Mouse (Mus musculus) stomach, postnatal 0 days (tissue): ENCODE data around the gene Pten. TPM values are rescaled to one million over a fixed set of nuclear protein-coding genes. Genes with fewer than 3 reads are reported as not detected.
A peak's percentile ranks its signal among the peaks of the same experiment; 100 is the strongest.

ENCODE experiments used
- ATAC-seq: fragments of 200-750 bp; cut with Nextera tagmentation; 2 replicates; pipeline ENCODE4 v1.8.0; 2017; ENCODE audit not compliant: low FRiP score, low TSS enrichment
- DNase-seq: peaks from one replicate; pipeline ENCODE4 v3.0.0-alpha.2; 2016; ENCODE audit warnings: low spot score
- H3K27ac ChIP-seq: fragments of 300-500 bp; sonication (generic); replicated peaks from 2 replicates; pipeline ENCODE4 v1.5.1; 2014; ENCODE audit warnings: mild to moderate bottlenecking, control low read depth
- H3K27me3 ChIP-seq: fragments of 300-500 bp; sonication (generic); 2 replicates; pipeline ENCODE4 v1.6.1; 2014; ENCODE audit warnings: low read length; ENCODE audit not compliant: control insufficient read depth, insufficient read depth
- H3K36me3 ChIP-seq: fragments of 300-500 bp; sonication (generic); 2 replicates; pipeline ENCODE4 v1.6.1; 2014; ENCODE audit warnings: low read length, mixed read lengths; ENCODE audit not compliant: control insufficient read depth, insufficient read depth
- H3K4me1 ChIP-seq: fragments of 300-500 bp; sonication (generic); replicated peaks from 2 replicates; pipeline ENCODE4 v1.6.1; 2014; ENCODE audit warnings: antibody characterized with exemption; ENCODE audit not compliant: control insufficient read depth, insufficient read depth
- H3K4me2 ChIP-seq: fragments of 300-500 bp; sonication (generic); replicated peaks from 2 replicates; pipeline ENCODE4 v1.6.1; 2014; ENCODE audit warnings: low read depth, mild to moderate bottlenecking, control low read depth, moderate library complexity
- H3K4me3 ChIP-seq: fragments of 300-500 bp; sonication (generic); 2 replicates; pipeline ENCODE4 v1.5.1; 2014; ENCODE audit warnings: low read depth, low read length, control low read depth
- H3K9ac ChIP-seq: fragments of 300-500 bp; sonication (generic); 2 replicates; pipeline ENCODE4 v1.6.1; 2014; ENCODE audit warnings: mild to moderate bottlenecking, low read length, control low read depth, mixed read lengths
- H3K9me3 ChIP-seq: fragments of 300-500 bp; sonication (generic); 2 replicates; pipeline ENCODE4 v1.6.1; 2016; ENCODE audit warnings: low read length; ENCODE audit not compliant: control insufficient read depth
- CTCF ChIP-seq: IDR thresholded peaks from 2 replicates; pipeline ENCODE4 v1.5.1; 2016; ENCODE audit warnings: antibody characterized with exemption, low read depth, mild to moderate bottlenecking, moderate library complexity
- EP300 ChIP-seq: optimal IDR thresholded peaks from 2 replicates; pipeline ENCODE3; 2016; ENCODE audit warnings: antibody characterized with exemption
- WGBS: fragments of 180-500 bp; shearing (Covaris S2); extraction: QIAGEN DNeasy Blood & Tissue Kit; methylation state at CpG from one replicate; pipeline ENCODE4 v1.1.7; 2014; 5-methylcytosine and 5-hydroxymethylcytosine counted together
- polyA plus RNA-seq: library from polyadenylated mRNA; unstranded; fragments of >200 nt; fragmentation: Nextera tagmentation; extraction: Ambion mirVana; gene quantifications from 2 replicates; pipeline ENCODE4 v1.2.1, GENCODE M21; 2015

Pten gene
- polyA plus RNA-seq, 1 experiment from 2014 or later, result 8.1 TPM

DNA sequence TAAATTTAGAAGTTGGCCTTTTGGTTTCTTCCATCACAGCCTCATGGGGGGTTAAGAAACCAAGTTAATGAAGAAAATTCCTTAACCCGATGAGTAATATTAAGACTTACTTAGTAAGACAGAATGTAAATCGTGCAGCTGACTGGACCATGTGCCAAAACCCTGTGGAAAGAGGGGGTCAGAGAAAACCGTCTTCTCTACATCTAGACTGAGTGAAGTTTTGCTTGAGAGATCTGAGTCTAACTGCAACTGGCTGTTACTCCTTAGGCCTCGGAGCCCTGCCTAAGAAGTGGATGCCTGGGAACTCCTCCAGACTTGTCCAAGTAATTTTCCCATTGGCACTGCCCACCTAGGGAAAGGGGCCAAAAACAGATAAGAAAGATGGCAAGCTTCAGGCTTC lies 74.0 kb downstream of the Pten start:
- Histone ChIP-seq H3K27ac (no peak overlapping the region), H3K27me3 (no peaks in the 10 kb centered on the region), H3K4me3 (no peak overlapping the region), H3K9ac (no peak overlapping the region), H3K4me1 (no peaks in the 10 kb centered on the region), H3K4me2 (no peak overlapping the region), H3K9me3 (no peaks in the 10 kb centered on the region), H3K36me3 (no peaks in the 10 kb centered on the region)
- 68% methylated on average over 4 of the region's 4 CpGs for WGBS
- DNase-seq (no peak), ATAC-seq (no peak)
- TF ChIP-seq CTCF, result no peak
- TF ChIP-seq EP300, result no peak

DNA sequence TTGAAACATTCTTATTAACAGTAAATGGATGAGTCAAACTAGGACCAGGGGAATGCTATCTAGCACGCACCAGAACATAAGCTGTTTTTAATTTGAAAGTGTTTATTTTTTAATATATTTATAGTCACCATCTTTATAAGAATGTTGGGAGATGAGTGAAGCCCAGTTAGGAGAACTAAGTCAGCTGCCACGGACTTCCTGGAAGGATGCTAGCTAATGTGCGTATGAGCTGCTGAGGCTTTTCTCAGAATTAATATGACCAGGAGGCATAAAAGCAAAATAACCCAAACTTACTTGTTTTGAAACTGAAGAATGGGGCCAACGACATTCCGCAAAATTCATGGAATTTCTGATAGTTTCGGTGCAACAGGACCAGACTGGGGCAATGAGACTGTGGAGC lies 83.2 kb downstream of the Pten start:
- Histone ChIP-seq H3K27ac (no peak overlapping the region), H3K4me1 (no peaks in the 10 kb centered on the region), H3K9ac (no peak overlapping the region), H3K9me3 (no peaks in the 10 kb centered on the region), H3K27me3 (no peaks in the 10 kb centered on the region), H3K4me3 (no peak overlapping the region), H3K4me2 (no peak overlapping the region), H3K36me3 (no peaks in the 10 kb centered on the region)
- ATAC-seq (no peak), DNase-seq (no peak)
- TF ChIP-seq EP300 (no peak), CTCF (no peak)
- 86% methylated on average over 6 of the region's 6 CpGs for WGBS

DNA sequence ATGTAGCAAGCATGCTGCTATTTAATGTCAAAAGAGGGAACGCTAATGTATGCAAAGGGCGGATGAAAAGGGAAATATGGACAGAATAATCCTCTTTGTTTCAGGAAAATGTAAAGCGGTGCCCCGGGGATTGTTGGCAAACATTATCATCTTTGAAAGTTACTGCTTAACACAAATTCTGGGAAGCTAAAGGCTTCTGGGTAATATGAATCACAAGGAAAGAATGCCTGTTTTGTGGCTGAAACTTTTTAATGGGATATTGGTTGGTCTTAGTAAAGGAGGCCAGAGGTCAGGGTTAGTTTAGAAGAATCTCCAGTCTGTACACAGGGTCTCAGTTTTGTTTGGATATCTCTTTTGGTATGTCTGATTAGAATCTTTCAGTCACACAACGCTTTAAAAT lies 87.2 kb downstream of the Pten start:
- DNase-seq (no peak), ATAC-seq (no peak)
- no peak overlapping the region for H3K27ac ChIP-seq
- no peak overlapping the region for H3K9ac ChIP-seq
- WGBS, result 45% methylated on average over 5 of the region's 5 CpGs
- TF ChIP-seq EP300, result no peak
- no peak for TF ChIP-seq CTCF
- H3K36me3 ChIP-seq, result no peaks in the 10 kb centered on the region
- no peak overlapping the region for H3K4me3 ChIP-seq
- no peaks in the 10 kb centered on the region for H3K4me1 ChIP-seq
- no peaks in the 10 kb centered on the region for H3K9me3 ChIP-seq
- H3K4me2 ChIP-seq, result no peak overlapping the region
- H3K27me3 ChIP-seq, result no peaks in the 10 kb centered on the region

DNA sequence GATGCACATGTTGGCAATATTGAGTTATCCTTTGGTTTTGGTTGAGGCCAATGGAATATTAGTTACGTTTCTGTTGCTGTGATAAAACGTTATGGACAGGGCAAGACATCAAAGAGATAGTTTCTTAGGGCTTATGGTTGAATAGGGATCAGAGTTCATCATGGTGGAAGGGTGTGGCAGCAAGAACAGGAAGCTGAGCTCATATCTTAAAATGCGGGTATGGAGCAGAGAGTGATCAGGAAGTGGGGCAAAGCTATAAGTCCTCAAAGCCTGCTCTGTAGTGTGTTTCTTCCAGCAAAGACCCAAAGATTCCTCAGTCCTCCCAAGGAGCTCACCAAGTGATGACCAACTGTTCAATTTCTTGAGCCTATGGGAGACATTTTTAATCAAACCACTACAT lies 90.7 kb downstream of the Pten start:
- no peak overlapping the region for H3K4me3 ChIP-seq
- TF ChIP-seq EP300, result no peak
- no peak for TF ChIP-seq CTCF
- H3K9me3 ChIP-seq, result no peaks in the 10 kb centered on the region
- H3K4me2 ChIP-seq, result no peak overlapping the region
- no peak overlapping the region for H3K9ac ChIP-seq
- no peaks in the 10 kb centered on the region for H3K27me3 ChIP-seq
- no peaks in the 10 kb centered on the region for H3K4me1 ChIP-seq
- ATAC-seq (no peak), DNase-seq (no peak)
- H3K36me3 ChIP-seq, result no peaks in the 10 kb centered on the region
- WGBS, result 73% methylated on average over 3 of the region's 3 CpGs
- no peak overlapping the region for H3K27ac ChIP-seq

DNA sequence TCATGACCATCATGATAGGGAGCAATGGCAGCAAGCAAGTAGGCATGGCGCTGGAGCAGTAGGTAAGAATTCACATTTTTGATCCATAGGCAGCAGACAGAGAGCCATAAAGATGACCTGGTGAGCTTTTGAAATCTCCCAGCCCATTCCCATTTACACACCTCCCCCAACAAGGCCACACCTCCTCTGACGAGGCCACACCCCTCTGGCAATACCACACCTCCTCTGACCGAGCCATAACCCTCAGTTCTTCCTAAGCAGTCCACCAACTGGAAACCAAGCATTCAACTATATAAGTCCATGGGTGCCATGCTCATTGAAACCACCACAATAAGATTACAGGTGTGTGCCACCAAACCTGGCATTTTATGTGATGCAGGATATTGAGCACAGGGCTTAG lies 95.0 kb downstream of the Pten start:
- 79% methylated on average over 3 of the region's 3 CpGs for whole genome bisulfite sequencing
- Histone ChIP-seq H3K4me2 (no peak overlapping the region), H3K27me3 (no peaks in the 10 kb centered on the region), H3K9ac (no peak overlapping the region), H3K4me3 (no peak overlapping the region), H3K36me3 (no peaks in the 10 kb centered on the region), H3K9me3 (no peaks in the 10 kb centered on the region), H3K27ac (no peak overlapping the region), H3K4me1 (no peaks in the 10 kb centered on the region)
- ATAC-seq, result no peak
- TF ChIP-seq CTCF, result no peak
- TF ChIP-seq EP300, result no peak
- DNase-seq, result no peak

DNA sequence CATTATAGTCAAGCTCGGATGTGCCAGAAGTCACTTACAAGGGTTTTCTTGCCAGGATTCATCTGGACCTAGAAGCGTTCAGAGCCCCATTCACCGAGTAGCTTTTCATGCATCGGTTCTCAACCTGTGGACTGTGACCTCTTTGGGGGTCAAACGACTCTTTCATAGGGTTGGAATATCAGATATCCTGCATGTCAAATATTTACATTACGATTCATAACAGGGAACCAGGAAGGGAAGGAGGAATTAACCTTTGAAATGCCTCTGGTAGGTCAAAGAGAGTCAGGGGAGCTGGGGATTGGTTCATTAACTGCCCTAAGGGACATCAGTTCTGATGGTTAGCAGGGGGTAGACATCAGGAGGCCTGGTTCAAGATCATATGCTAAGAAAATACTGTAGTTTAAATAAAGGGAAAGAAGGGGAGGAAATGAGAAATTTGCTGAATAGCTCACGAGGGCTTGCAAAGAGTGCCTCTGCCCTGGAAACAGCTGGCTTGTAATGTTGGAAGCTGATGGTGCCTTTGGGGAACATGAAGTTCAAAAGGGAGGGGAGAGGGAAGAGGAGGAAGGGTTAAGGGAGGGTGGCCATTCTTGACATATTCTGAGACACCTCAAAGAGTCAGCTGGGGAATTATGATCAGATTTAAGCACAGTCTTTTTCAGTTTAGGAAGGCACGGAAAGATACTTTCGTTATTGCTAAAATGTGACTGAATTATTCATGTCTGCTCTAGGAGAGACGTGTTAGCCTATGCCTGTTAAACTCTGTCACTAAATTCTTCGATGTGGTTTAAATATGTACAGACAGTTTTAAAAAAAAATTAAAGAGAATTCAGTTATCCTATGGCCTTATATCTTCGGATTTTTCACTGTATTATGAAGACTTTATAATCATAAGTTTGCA lies 104.6 kb downstream of the Pten start:
- no peak for TF ChIP-seq EP300
- no peak for TF ChIP-seq CTCF
- ATAC-seq, result peak; percentile 26; the same call in 1 of the 2 replicates
- WGBS, result 50% methylated on average over 12 of the region's 12 CpGs

More for the DNA sequence above, 104.6 kb downstream of the Pten start:
- Histone ChIP-seq H3K4me2 (0 out of 2 replicates have a peak overlapping the region, but pooled peaks have one; percentile 21), H3K36me3 (no peaks in the 10 kb centered on the region), H3K9ac (no peak overlapping the region), H3K27ac (no peak overlapping the region), H3K27me3 (no peaks in the 10 kb centered on the region), H3K4me1 (no peaks in the 10 kb centered on the region), H3K4me3 (no peak overlapping the region), H3K9me3 (no peaks in the 10 kb centered on the region)
- peak; percentile 13 for DNase-seq
